Mouse (Mus musculus) testis, adult 2 months (tissue): Measurements from ENCODE around the gene Pglyrp3. TPM values are rescaled to one million over a fixed set of nuclear protein-coding genes. Genes with fewer than 3 reads are reported as not detected.
"Not testable (repeated sequence)": the region's sequence is repeated elsewhere in the genome, so short reads cannot be mapped to it uniquely, and the experiment has no call there.

Experiments
- H3K27ac ChIP-seq: fragments of 200-500 bp; 2 replicates; pipeline ENCODE4 v1.5.1; 2012; ENCODE audit warnings: low read depth, low read length; ENCODE audit not compliant: control insufficient read depth, insufficient read depth
- H3K27me3 ChIP-seq: fragments of 200-500 bp; 2 replicates; pipeline ENCODE4 v1.6.1; 2012; ENCODE audit warnings: mild to moderate bottlenecking, low read length, moderate library complexity; ENCODE audit not compliant: control insufficient read depth, insufficient read depth
- H3K36me3 ChIP-seq: fragments of 200-500 bp; 2 replicates; pipeline ENCODE4 v1.6.1; 2012; ENCODE audit warnings: mild to moderate bottlenecking, low read length; ENCODE audit not compliant: control insufficient read depth, insufficient read depth
- H3K4me1 ChIP-seq: fragments of 200-500 bp; 2 replicates; pipeline ENCODE4 v1.6.1; 2012; ENCODE audit warnings: low read length; ENCODE audit not compliant: control insufficient read depth, insufficient read depth
- H3K4me3 ChIP-seq: fragments of 200-500 bp; 2 replicates; pipeline ENCODE4 v1.5.1; 2012; ENCODE audit warnings: low read depth, mild to moderate bottlenecking, low read length, moderate library complexity, mixed read lengths; ENCODE audit not compliant: control insufficient read depth
- CTCF ChIP-seq: fragments of 200-500 bp; IDR thresholded peaks from 2 replicates; pipeline ENCODE4 v1.5.1; 2012; ENCODE audit warnings: low read depth, mild to moderate bottlenecking, inconsistent platforms, low read length, moderate library complexity; ENCODE audit not compliant: control insufficient read depth, insufficient read depth, insufficient replicate concordance
- POLR2A ChIP-seq: fragments of 200-500 bp; IDR thresholded peaks from 2 replicates; pipeline ENCODE4 v1.6.1; 2012; ENCODE audit warnings: low read depth, mild to moderate bottlenecking, inconsistent platforms, low read length, moderate library complexity; ENCODE audit not compliant: control insufficient read depth
- polyA plus RNA-seq: library from polyadenylated mRNA; depleted of rRNA; stranded (reverse); fragments of >200 nt; gene quantifications from 2 replicates; pipeline ENCODE4 v1.2.3, GENCODE M21; 2012; rRNA removed

The Pglyrp3 gene
- polyA plus RNA-seq = 0.37 and 0.58 TPM in 2 replicates

DNA sequence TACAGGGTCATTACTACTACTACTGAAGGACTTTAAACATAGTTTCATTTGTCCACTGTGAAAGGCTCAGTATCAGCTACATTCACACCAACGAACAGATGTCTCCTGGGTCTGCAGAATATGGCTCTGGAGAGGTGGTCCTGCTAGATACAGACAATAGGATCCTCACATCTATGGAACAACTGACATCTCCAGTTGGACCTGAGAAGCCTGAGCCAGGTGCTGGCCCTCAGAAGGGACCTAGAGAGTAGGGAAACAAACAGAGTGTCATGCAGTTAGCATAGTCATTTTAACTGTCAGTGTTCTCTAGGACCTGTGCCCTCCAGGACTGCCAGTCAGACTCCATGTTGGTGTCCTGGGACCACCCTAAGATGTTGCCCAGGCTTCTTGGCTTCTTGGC lies at the start of gene Pglyrp3:
TSS of gene Pglyrp3 (plus strand) at position 301 of the 400 bp plus-strand sequence.
- H3K27ac ChIP-seq = no peak within 1 kb of the TSS
- H3K36me3 ChIP-seq = no peaks in the 10 kb centered on the region
- no peaks in the 10 kb centered on the region for H3K27me3 ChIP-seq
- H3K4me3 ChIP-seq = no peak within 1 kb of the TSS
- no peaks in the 10 kb centered on the region for H3K4me1 ChIP-seq
- TF ChIP-seq POLR2A (no peak), CTCF (no peak)

DNA sequence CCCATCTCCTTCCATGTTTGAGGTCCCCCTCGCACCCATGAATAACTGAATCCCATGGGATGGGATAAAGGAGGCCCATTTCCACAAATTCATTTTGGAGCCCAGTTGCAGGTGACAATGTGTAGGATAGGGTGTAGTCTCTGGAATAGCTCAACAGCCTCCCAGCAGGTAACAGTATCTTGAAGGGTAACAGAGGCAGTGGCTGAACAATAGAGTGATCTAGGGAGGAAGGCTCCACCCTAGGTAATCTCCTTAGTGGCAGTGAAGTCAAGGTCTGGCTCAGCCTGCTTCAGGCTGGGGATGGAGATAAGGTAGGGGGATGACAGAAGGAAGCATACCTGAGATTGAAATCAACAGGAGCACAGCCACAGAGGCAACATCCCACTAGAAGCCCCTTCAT lies 3.4 kb upstream of the Pglyrp3 start:
- no peak overlapping the region for H3K4me3 ChIP-seq
- TF ChIP-seq CTCF (no peak), POLR2A (no peak)
- H3K4me1 ChIP-seq = no peaks in the 10 kb centered on the region
- H3K27me3 ChIP-seq = no peaks in the 10 kb centered on the region
- H3K36me3 ChIP-seq = no peaks in the 10 kb centered on the region
- no peak overlapping the region for H3K27ac ChIP-seq

DNA sequence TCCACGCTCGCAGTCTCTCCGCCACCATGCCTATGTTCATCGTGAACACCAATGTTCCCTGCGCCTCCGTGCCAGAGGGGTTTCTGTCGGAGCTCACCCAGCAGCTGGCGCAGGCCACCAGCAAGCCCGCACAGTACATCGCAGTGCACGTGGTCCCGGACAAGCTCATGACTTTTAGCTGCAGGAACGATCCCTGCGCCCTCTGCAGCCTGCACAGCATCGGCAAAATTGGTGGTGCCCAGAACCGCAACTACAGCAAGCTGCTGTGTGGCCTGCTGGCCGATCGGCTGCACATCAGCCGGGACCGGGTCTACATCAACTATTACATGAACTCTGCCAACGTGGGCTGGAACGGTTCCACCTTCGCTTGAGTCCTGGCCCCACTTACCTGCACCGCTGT lies 10.2 kb downstream of the Pglyrp3 start:
- peak overlapping the region; percentile 51 for H3K4me3 ChIP-seq
- not testable (repeated sequence) for H3K4me1 ChIP-seq

DNA sequence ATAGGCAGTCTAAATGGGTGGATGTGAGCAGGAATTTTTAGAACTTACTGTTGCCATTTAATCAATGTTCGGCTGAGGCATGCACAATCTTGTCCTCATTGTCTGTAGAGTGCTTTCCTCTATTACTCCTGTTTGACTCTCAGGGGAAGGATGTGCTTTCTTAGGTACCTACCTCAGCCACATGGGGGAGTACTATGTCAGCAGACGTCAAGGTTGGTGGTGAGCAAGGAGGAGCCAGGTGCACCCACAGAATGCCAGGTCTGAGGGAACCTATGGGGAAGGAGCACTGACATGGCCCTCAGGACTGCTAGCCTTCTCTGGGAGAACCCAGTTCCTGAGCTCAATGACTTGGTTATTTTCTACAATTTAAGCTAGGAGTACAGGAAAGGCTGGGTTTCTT lies 18.8 kb downstream of the Pglyrp3 start:
- H3K27ac ChIP-seq = no peak overlapping the region
- H3K4me3 ChIP-seq = no peak overlapping the region
- TF ChIP-seq CTCF (no peak), POLR2A (no peak)
- no peaks in the 10 kb centered on the region for H3K27me3 ChIP-seq
- no peaks in the 10 kb centered on the region for H3K36me3 ChIP-seq
- H3K4me1 ChIP-seq = no peaks in the 10 kb centered on the region

More for the DNA sequence above, 10.2 kb downstream of the Pglyrp3 start:
- not testable (repeated sequence) for H3K27me3 ChIP-seq, H3K36me3 ChIP-seq, H3K27ac ChIP-seq

DNA sequence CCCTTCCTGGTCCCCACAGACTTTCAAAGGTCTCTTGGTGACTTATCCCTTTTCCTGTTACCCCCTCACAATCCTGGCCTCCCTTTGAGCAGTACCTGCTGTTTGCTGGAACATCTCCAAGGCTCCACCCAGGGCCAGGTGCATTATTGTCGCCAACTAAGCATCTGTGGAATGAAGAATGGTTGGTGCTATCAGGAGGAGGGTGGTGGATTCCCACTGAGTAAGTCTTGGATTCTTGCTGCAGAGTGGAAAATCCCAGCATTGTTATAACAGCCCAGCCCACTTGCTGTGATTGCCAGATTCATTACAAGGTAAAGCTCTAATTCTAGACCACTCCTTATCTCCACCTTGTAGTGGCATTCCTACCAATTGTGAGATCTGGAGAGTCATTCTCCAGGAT lies 19.5 kb downstream of the Pglyrp3 start:
- TF ChIP-seq CTCF (no peak), POLR2A (no peak)
- no peaks in the 10 kb centered on the region for H3K4me1 ChIP-seq
- no peak overlapping the region for H3K27ac ChIP-seq

DNA sequence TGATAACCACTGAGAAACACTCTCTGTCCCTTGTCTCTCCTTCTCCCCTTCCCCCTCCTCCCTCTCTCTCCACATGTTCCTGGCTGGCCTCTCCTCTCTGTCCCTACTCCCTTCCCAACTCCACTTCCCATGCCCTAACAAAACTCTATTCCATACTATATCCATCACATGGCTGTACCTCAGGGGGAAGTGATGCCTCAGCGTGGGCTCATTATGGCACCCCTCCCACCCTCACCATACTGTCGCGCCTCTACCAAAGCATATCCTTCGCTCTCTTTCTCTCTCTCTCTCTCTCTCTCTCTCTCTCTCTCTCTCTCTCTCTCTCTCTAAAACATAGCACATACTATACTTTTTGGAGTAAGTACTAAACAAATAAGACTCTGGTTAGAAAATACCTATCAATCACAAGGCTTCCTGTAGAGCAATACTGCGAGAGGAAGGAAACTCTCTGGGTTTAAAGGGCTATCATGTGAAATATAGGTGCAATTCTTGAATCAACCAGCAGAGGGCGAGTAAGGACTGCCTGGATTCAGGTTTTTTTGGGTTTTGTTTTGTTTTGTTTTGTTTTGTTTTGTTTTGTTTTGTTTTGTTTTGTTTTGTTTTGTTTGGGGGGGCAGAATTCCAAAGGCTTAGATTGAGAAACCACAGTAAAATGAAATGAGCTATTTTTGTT lies 36.1 kb downstream of the Pglyrp3 start:
- no peaks in the 10 kb centered on the region for H3K36me3 ChIP-seq
- H3K27ac ChIP-seq = no peak overlapping the region
- TF ChIP-seq CTCF (no peak), POLR2A (no peak)
- H3K4me3 ChIP-seq = no peak overlapping the region
- no peaks in the 10 kb centered on the region for H3K27me3 ChIP-seq
- peaks cover 2% of the 10 kb centered on the region for H3K4me1 ChIP-seq

More for the DNA sequence above, 19.5 kb downstream of the Pglyrp3 start:
- no peak overlapping the region for H3K4me3 ChIP-seq
- H3K36me3 ChIP-seq = no peaks in the 10 kb centered on the region
- no peaks in the 10 kb centered on the region for H3K27me3 ChIP-seq

DNA sequence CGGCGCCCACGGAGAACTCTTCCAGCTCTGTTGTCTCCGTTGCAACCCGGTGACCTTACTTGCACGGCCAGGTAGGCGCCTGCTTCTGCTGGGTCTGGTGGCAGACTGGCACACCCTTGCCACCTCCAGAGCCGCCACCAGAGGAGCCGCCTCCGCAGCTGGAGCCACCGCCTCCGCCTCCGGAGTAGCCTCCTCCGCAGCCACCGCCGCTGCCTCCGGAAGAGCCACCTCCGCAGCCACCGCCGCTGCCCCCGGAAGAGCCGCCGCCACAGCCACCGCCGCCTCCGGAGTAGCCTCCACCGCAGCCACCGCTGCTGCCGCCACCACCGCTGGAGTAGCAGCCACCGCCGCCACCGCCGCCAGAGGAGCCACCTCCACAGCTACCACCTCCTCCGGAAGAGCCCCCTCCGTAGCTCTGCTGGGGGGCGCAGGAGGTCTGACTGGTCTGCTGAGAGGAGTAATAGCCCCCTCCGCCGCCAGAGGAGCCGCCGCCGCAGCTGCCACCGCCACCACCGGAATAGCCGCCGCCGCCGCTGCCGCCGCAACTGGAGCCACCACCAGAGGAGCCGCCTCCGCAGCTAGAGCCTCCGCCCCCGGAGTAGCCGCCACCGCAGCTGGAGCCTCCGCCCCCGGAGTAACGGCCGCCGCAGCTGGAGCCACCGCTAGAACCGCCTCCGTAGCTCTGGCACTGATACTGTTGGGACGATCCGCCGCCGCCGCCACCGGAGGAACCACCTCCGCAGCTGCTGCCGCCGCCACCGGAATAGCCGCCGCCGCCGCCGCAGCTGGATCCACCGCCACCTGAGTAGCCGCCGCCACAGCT lies 66.3 kb downstream of the Pglyrp3 start:
- H3K27me3 ChIP-seq = peaks cover 8% of the 10 kb centered on the region
- H3K4me3 ChIP-seq = peak overlapping the region; percentile 51
- H3K36me3 ChIP-seq = no peaks in the 10 kb centered on the region
- no peak for TF ChIP-seq POLR2A
- TF ChIP-seq CTCF = no peak
- no peak overlapping the region for H3K27ac ChIP-seq
- peaks cover 5% of the 10 kb centered on the region for H3K4me1 ChIP-seq

Other genes with a start within 250 kb of the Pglyrp3 start
- gene Lor, start 68.6 kb downstream of the Pglyrp3 start, polyA plus RNA-seq = 0.08 TPM in 1 of 2 replicates, not detected in the other
- 1.5 and 2.0 TPM in 2 replicates for gene Prr9, start 109.4 kb downstream of the Pglyrp3 start, polyA plus RNA-seq
- gene Lelp1, start 128.2 kb downstream of the Pglyrp3 start, polyA plus RNA-seq = 875 and 1,017 TPM in 2 replicates
- 0.10 TPM in 1 of 2 replicates, not detected in the other for gene Sprr2a1, start 201.2 kb downstream of the Pglyrp3 start, polyA plus RNA-seq
- 8.6 and 11.1 TPM in 2 replicates for gene Sprr2a2, start 201.3 kb downstream of the Pglyrp3 start, polyA plus RNA-seq